Mouse (Mus musculus) olfactory bulb, adult 2 months (tissue): Measurements from ENCODE around the gene Trim7. TPM values are rescaled to one million over a fixed set of nuclear protein-coding genes. Genes with fewer than 3 reads are reported as not detected.
"Not testable (repeated sequence)": the region's sequence is repeated elsewhere in the genome, so short reads cannot be mapped to it uniquely, and the experiment has no call there.

Experiments
- H3K27ac ChIP-seq: fragments of 200-500 bp; 2 replicates; pipeline ENCODE4 v1.5.1; 2012; ENCODE audit warnings: low read depth, low read length; ENCODE audit not compliant: insufficient read depth
- H3K4me1 ChIP-seq: fragments of 200-500 bp; 2 replicates; pipeline ENCODE4 v1.6.1; 2012; ENCODE audit warnings: low read length; ENCODE audit not compliant: control insufficient read depth, insufficient read depth
- H3K4me3 ChIP-seq: fragments of 200-500 bp; 2 replicates; pipeline ENCODE4 v1.5.1; 2012; ENCODE audit warnings: mild to moderate bottlenecking, low read depth, low read length, moderate library complexity; ENCODE audit not compliant: insufficient read depth
- CTCF ChIP-seq: fragments of 200-500 bp; IDR thresholded peaks from 2 replicates; pipeline ENCODE4 v1.5.1; 2012; ENCODE audit warnings: low read depth, mild to moderate bottlenecking, low read length, moderate library complexity; ENCODE audit not compliant: insufficient read depth
- POLR2A ChIP-seq: fragments of 200-500 bp; IDR thresholded peaks from 2 replicates; pipeline ENCODE4 v1.6.1; 2012; ENCODE audit warnings: mild to moderate bottlenecking, low read depth, low read length, moderate library complexity; ENCODE audit not compliant: insufficient read depth
- WGBS: fragments of 180-500 bp; shearing (Covaris S2); methylation state at CpG from one replicate; pipeline ENCODE4 v1.1.7; 2018; 5-methylcytosine and 5-hydroxymethylcytosine counted together
- polyA plus RNA-seq: library from polyadenylated mRNA; stranded (reverse); fragments of >200 nt; gene quantifications from 2 replicates; pipeline ENCODE4 v1.2.4, GENCODE M21; 2012; ENCODE audit warnings: low replicate concordance; ENCODE audit not compliant: missing spikeins, insufficient read depth, insufficient read length

Gene Trim7
- polyA plus RNA-seq, 1 experiment: not detected

DNA sequence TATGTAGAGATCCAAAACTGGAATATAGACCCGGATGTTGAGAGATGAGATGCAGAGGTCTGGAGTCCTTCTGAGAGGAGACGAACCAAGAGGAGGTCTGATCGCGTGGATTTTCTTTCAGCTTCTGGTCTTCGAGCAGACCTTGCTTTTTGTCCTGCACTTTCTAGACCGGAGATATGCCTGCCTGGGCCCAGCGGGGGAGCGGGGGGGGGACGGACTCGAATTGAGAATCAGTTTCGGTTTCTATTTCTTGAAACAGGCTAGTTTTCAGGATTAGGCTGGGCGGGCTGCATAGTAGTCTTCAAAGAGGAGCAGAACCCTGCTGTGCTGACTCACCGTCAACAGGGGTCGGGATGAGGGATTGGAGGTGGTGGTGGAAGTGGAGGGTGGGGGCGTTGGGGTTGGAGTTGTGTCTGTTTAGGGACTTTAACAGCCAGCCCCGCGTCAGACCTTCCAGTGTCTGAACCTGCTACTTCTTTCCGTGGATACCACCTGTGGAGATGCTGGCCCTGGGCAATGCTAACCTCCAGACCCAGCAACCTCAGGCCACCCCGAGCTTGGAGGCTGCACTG lies 45.3 kb downstream of the Trim7 start, which contains the start of gene Irgm1:
Gene Irgm1, minus strand, starts transcription at position 483 of the 572 bp plus-strand sequence.
- under 1% methylated on average over 19 of the region's 19 CpGs for WGBS
- TF ChIP-seq POLR2A: no peak
- no peak for TF ChIP-seq CTCF
- Histone ChIP-seq H3K4me3 (peak within 1 kb of the TSS; percentile 56), H3K4me1 (peaks cover 11% of the 10 kb centered on the region), H3K27ac (peak within 1 kb of the TSS; percentile 71)

DNA sequence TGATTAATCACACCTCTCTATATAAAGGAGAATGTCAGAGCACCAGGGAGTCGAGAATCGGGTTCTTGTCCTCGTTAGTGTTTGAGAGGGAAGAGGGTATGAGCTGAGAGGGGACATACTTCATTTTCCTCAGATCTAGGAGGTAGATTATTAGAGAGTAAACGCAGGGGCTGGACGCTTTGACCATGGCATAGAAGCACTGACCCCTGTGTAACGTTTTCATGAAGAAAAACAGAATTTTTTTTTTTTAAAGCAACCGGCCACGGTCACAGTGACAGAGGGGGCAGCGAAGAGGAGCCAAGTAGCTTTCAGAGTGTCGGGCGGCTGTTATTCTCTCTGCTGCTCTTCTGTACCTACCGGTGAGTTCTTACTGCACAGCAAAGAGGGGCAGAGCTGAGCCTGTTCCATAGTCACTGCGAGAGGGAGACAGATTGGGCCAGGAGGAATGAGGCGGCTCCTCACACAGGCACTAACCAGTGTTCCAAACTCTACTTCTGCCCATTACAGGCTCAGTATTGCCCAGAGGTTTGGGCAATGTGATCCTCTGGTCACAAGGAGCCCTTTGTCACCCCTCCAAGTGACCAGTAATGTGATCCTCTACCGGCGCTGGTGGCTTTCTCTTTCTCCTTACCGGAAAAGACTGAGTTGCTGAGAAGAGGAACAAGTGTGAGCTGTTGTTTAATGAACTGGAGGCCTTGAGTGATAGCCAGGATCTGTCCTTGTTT lies 46.0 kb downstream of the Trim7 start:
- peak overlapping the region; percentile 71 for H3K27ac ChIP-seq
- peak overlapping the region; percentile 56 for H3K4me3 ChIP-seq
- peaks cover 11% of the 10 kb centered on the region for H3K4me1 ChIP-seq
- no peak for TF ChIP-seq POLR2A
- TF ChIP-seq CTCF: no peak
- WGBS: 16% methylated on average over 17 of the region's 17 CpGs

DNA sequence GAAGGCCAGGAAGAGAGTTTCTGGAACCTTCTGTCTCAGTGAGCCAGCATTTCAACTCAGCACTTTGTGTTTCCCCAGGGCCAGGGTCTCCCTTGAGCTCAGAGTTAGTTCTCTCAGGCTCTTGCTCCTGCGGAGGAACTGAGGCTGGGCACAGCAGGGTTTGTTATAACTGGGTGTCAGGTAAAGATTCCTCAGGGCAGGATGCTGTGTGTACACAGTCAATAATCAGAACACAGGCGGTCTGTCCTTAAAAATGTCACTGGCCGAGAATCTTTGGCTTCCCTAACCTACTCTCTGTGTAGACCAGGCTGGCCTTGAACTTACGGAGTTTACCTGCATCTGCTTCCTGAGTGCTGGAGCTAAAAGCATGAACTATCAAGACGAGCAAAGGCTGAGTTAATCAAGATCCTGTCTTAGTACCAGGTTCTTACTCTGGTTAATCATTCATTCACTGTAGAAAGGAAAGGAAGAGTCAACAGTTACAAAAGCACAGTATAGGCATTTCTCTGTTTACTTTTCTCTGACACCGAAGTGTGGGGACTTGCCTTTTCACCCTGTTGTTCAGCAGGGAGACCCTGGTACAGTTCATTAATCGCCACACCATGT lies 46.9 kb downstream of the Trim7 start:
- WGBS: 87% methylated on average over 7 of the region's 7 CpGs
- no peak overlapping the region for H3K27ac ChIP-seq
- H3K4me3 ChIP-seq: no peak overlapping the region
- TF ChIP-seq CTCF (no peak), POLR2A (no peak)
- peaks cover 11% of the 10 kb centered on the region for H3K4me1 ChIP-seq

DNA sequence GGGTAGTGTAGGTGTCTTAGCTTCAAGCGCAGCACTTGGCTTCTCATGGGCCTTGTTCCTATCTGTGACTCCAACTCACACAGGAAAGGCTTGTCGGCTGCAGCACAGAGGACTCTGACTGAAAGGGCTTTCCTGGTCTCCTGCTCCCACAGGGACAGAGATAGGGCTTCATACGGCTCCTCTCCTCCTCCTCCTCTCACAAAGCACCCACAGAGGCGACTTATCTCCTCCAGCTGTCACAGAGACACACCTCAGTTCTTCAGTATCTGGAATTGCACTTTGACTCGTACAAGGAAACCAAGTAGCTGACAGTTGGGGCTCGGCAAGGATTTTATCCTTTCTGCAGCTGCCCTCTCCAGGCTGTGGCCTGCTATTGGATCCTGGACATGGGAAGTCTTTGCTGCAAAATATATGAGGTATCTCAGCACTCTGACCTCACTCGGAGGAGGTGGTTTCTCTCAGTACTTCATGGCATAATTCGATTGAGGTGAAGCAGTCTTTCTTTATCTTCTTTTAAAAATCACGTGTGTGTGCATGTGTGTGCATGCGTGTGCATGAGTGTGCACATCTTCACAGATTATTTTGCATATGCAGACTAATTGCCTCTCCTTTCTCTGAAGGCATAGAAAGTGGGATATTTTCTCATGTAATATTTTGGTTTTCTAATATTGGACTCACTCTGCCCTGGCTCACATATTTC lies 47.8 kb downstream of the Trim7 start:
- no peak overlapping the region for H3K4me3 ChIP-seq
- H3K4me1 ChIP-seq: peaks cover 11% of the 10 kb centered on the region
- 86% methylated on average over 10 of the region's 10 CpGs for WGBS
- no peak overlapping the region for H3K27ac ChIP-seq
- TF ChIP-seq POLR2A (no peak), CTCF (no peak)

DNA sequence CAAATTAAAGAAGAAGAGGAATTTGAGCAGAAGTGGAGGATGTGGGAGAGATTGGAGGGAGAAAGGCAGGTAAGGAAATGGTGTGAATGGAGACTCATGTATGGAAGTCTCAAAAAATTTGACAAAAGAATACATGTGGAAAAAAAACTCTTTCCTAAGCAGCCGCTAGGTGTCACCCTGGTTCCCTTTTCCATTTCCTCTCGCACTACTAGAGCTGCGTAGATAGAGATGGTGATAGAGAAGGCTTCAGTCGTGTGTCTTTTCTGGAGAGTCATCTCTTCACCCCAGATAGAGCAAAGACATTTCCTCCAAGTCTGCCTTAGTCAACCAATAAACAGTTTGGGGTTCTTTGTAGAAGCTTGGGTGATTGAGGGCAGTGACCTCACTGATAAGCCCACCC lies 48.5 kb downstream of the Trim7 start:
- TF ChIP-seq POLR2A (no peak), CTCF (no peak)

DNA sequence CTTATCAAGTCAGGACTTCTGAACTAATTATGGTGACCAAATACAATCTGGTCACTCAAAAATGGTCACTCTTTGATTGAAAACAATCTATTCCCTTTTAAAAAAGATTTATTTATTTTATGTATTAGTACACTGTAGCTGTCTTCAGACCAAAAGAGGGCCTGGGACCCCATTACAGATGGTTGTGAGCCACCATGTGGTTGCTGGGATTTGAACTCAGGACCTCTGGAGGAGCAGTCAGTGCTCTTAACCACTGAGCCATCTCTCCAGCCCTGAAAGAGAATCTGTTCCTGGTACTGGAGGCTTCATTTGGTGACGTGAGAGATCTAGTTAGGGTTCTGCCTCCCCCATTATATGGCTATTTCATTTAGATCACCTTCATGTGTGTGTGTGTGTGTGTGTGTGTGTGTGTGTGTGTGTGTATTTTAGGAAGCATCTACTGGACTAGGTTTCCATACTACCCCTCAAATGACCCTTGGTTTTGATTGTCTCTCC lies 49.5 kb downstream of the Trim7 start:
- not testable (repeated sequence) for H3K4me3 ChIP-seq, H3K27ac ChIP-seq, H3K4me1 ChIP-seq
- WGBS: 90% methylated on average over 1 of the region's 1 CpGs

More for the DNA sequence above, 48.5 kb downstream of the Trim7 start:
- Histone ChIP-seq H3K27ac (no peak overlapping the region), H3K4me1 (peaks cover 11% of the 10 kb centered on the region), H3K4me3 (no peak overlapping the region)
- WGBS: 1% methylated on average over 4 of the region's 4 CpGs

DNA sequence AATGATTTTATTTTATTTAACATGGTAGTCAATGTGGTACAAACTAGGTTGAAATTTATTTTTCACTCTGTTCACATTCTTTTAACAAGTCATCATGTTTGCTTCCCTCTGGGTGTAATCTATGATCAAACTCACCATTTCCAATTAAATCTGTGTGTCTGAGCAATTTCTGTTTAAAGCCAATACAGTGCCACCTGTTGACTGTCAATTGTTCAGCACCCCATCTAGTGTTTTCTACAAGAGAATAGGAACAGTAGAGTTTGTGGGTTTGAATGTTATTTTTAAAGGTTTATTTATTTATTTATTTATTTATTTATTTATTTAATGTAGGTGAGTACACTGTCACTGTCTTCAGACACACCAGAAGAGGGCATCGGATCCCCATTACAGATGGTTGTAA lies 50.7 kb downstream of the Trim7 start:
- Histone ChIP-seq H3K27ac (no peak overlapping the region), H3K4me3 (no peak overlapping the region), H3K4me1 (peaks cover 4% of the 10 kb centered on the region; the same call in 1 of the 2 replicates)
- TF ChIP-seq CTCF (no peak), POLR2A (no peak)
- 95% methylated on average over 1 of the region's 1 CpGs for WGBS

DNA sequence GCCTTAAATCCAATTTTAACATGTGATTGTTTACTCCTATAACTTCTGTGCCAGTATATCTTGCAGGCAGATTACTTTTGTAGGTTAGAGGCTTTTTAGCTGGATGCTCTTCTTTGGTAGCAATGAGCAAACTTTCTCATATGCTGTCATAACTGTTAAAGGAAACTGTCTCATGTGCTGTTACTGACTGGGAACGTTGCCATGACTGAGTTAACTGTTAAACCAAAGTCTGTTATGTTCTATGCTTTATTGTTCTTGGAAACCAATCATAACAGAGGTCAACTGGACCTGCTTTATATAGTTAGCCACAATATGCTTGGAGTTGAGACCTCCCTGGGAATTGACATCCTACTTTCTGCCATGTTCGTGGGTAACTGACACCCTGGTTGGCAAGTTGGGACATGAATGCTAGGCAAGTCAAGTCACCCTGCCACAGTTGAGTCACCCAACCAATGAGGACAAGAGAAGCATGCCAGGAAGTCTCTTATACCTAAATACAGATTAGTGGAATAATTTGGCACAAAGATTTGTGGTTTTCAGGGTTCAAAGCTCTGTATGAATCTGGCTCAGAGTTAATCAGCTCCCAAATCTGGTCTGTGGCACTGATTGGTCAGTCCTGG lies 73.0 kb downstream of the Trim7 start:
- TF ChIP-seq POLR2A (no peak), CTCF (no peak)
- no peak overlapping the region for H3K4me3 ChIP-seq
- 66% methylated on average over 2 of the region's 2 CpGs for WGBS
- H3K4me1 ChIP-seq: no peaks in the 10 kb centered on the region
- no peak overlapping the region for H3K27ac ChIP-seq

DNA sequence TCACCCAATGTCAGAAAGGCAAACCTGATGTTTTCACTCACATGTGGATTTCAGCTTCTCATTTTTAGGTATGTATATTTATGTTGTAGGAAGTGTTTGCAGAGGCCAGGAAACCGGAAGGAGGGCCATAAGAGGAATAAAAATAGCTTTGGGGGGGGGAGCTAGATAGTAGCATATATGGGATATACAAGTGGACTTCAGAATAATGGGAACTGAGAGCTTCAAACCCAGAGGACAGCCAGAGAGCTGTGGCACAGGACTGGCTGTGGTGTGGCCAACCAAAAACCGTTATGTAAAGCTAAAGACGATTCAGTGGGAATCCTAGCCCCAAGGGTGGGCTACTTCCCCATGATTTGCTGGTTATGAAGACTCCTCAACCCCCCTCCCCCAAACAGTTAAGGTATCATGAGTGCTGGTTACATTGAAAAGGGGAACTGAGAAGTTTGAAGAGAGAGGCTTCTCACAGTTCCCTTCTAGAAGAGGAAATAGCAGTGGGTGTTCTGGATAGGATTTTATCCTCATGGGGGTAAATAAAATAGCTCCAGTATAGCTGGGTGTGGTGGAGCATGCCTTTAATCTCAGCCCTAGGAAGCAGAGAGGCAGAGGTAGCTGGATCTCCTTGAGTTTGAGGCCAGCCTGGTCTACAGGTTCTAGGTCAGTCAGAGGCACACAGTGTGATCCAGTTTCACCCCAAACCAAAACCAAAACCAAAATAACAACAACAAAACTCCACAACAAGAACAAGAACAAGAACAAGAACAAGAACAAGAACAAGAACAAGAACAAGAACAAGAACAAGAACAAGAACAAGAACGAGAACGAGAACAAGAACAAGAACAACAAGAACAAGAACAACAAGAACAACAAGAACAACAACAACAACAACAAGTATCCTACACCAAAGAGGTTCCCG lies 75.0 kb downstream of the Trim7 start:
- WGBS: 85% methylated on average over 6 of the region's 6 CpGs
- not testable (repeated sequence) for H3K4me1 ChIP-seq, H3K27ac ChIP-seq, H3K4me3 ChIP-seq

DNA sequence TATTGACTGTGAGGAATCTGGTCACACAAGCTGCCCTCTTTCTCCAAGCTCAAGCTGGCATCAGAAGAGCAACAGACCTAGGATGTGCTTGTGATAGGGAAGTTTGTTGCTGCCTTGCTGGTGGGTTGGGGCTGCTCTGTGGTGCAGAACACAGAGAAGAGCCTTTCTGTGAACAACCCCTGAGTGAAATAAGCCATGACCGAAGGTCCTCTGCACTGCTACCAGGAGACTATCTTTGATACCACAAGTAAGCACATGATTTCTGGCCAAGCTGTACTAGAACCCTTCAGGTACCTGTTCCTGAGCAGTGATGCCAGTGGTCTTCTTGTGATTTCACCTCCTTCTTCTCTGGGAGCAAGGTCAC lies 75.6 kb downstream of the Trim7 start:
- not testable (repeated sequence) for H3K4me3 ChIP-seq, H3K4me1 ChIP-seq, H3K27ac ChIP-seq
- 94% methylated on average over 1 of the region's 1 CpGs for WGBS
